Mouse (Mus musculus) neutrophil, adult 59 days (primary cell): Measurements from ENCODE around the gene Skap2. TPM values are rescaled to one million over a fixed set of nuclear protein-coding genes. Genes with fewer than 3 reads are reported as not detected.

ENCODE experiments used
- total RNA-seq, 2 experiments: library from RNA; stranded (reverse); gene quantifications; 1 replicate in 1 of 2; 2 replicates in 1 of 2; pipeline ENCODE4 v1.2.4; 2023

The Skap2 gene
- total RNA-seq: 100 to 1,000 TPM; 199 to 208 TPM

DNA sequence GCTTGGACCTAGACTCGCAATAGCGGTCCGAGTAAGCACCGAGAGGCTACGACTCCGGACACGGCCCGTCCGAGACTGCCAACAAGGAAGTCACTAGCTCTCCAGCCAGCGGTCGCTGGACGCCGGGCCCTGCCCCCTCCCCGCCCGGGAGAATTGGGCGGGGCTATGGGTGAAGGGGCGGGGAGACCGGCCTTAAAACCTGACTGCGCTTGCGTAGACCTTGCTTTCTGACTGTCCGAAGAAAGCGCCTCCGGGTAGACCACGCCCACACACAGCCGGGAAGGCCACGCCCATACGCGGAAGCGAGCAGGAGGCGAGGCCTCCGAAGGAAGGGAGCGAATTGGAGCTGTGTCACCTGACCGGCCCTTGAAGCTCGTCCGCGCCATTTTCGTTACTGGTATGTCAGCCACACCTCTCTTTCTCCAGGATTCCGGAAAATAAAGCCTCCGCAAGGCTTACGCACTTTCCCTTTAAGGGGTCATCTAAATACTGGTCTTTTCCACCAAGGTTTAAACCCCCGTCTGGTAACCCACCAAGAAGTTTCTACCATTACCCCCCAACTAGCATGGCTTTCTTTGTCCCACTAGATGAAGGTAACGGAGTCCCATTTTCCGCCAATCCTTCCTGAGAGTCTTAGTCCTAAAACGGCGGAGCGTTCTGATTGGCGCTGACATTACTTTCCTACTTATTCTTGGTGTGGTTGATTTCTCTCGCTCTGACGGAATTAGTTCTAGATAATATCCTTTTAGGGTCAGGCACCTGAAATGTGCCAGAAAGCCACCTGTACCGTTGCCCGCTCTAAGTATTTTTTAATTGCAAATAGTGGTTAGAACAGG, at the start of gene Skap2:
TSS of gene Skap2 (minus strand) at position 141 of the 836 bp plus-strand sequence.

Other genes starting within 250 kb of the Skap2 start
- not detected for gene Hoxa1, start 145.8 kb upstream of the Skap2 start, total RNA-seq
- under 1 TPM in 1 of 2 experiments, not detected in 1; 0.27 TPM for gene Hoxa2, start 152.3 kb upstream of the Skap2 start, total RNA-seq
- gene 5730596B20Rik, start 164.9 kb upstream of the Skap2 start, total RNA-seq: not detected
- under 1 TPM in 1 of 2 experiments, not detected in 1; 0.22 TPM for gene Hoxa4, start 179.2 kb upstream of the Skap2 start, total RNA-seq
- under 1 TPM; 0.18 to 0.20 TPM for gene Hoxa5, start 192.0 kb upstream of the Skap2 start, total RNA-seq
- gene Hoxa6, start 196.2 kb upstream of the Skap2 start, total RNA-seq: not detected
- gene Hoxa3, start 200.8 kb upstream of the Skap2 start, total RNA-seq: not detected
- gene Gm28308, start 200.8 kb upstream of the Skap2 start, total RNA-seq: not detected
- under 1 TPM; 0.38 to 0.46 TPM for gene Hoxa7, start 209.3 kb upstream of the Skap2 start, total RNA-seq
- under 1 TPM; 0.97 to 1.00 TPM for gene Hoxa9, start 218.5 kb upstream of the Skap2 start, total RNA-seq
- gene Hoxa10, start 228.3 kb upstream of the Skap2 start, total RNA-seq: not detected
- not detected for gene Hoxa11, start 233.3 kb upstream of the Skap2 start, total RNA-seq
- gene Hoxa13, start 248.3 kb upstream of the Skap2 start, total RNA-seq: not detected